ENCODE assay signal across 24 mouse cellular contexts in the genomic region with DNA sequence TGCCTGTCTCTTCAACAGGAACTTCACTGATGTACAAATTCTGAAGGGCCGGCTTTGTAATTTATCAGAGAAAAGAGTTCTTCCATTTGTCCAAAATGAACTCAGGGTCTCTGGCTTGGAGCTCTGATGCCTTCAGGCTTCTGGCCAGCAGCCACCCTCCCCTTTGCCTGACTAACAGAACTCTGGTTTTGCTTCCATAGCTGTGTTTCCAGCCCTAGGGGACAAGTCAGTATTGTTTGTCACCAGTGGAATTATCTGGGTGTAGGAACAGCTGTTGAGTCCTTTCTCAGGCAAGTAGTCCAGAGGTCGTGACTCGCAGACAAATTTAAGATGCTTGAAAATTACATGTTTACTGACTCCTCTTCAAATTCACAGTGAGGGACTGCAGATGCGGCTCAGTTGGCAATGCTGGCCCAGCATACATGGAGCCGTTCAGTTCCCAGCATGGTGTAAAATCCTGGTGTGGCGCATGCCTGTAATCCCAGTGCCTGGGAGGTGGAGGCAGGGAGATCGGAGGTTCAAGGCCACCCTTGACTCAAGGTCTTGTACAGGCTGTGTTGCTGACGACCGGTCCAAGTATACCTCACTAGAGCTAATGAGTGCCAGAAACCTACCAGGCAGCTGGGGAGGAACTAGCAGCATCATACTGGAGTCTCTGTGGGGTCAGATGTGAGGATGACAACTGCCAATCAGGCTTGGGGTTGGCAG. TPM values are rescaled to one million over a fixed set of nuclear protein-coding genes. Genes with fewer than 3 reads are reported as not detected.
A peak's percentile ranks its signal among the peaks of the same experiment; 100 is the strongest.
DNase-seq lines count a peak whose midpoint lies in the region; ATAC-seq and TF ChIP-seq lines count a peak whose summit lies in the region.
"Had no signal": no experiment of that assay in that cellular context is flagged by ENCODE, and none has a peak within 500 bp of the region (broad histone marks: within the 10 kb centered on the region; RNA-seq: fewer than 3 reads in every experiment).

No protein-coding gene starts in this region.

- TF ChIP-seq POLR2A in liver, adult 2 months (IDR thresholded peaks at IDR 0.05; ENCODE audit: extremely low read depth, insufficient read depth, low read length): no peak

- no peak overlapping the region for H3K4me2 ChIP-seq in liver, postnatal 0 days (ENCODE audit: low read depth, low read length)
- no peak overlapping the region for H3K4me2 ChIP-seq in heart, postnatal 0 days (ENCODE audit: low read depth, low read length)
- H3K4me2 ChIP-seq in forebrain, embryonic 12.5 days: no peak overlapping the region
- H3K4me2 ChIP-seq: liver, embryonic 11.5 days; lung, embryonic 14.5 days; midbrain, embryonic 11.5 days; neural tube, embryonic 13.5 days had no signal

- peak overlapping the region; percentile 67 for H3K27ac ChIP-seq in gastrocnemius, adult 2 months
- no peak overlapping the region for H3K27ac ChIP-seq in liver, adult 2 months (replicated peaks; ENCODE audit: insufficient read depth, low read depth, low read length)
- no peak overlapping the region for H3K27ac ChIP-seq in liver, postnatal 0 days (ENCODE audit: low read depth)
- H3K27ac ChIP-seq in heart, postnatal 0 days (ENCODE audit: low read depth): peak overlapping the region; percentile 70
- H3K27ac ChIP-seq in forebrain, embryonic 12.5 days: no peak overlapping the region
- H3K27ac ChIP-seq: neural tube, embryonic 13.5 days had no signal

- TF ChIP-seq CTCF in gastrocnemius, adult 2 months (IDR thresholded peaks at IDR 0.05): no peak
- no peak for TF ChIP-seq CTCF in liver, adult 2 months (IDR thresholded peaks at IDR 0.05; ENCODE audit: low read depth, low read length)
- TF ChIP-seq CTCF in liver, postnatal 0 days (IDR thresholded peaks at IDR 0.05; ENCODE audit: low read depth): no peak
- TF ChIP-seq CTCF in heart, postnatal 0 days (IDR thresholded peaks at IDR 0.05; ENCODE audit: low read depth): no peak

- ATAC-seq in liver, postnatal 0 days: no peak
- ATAC-seq in heart, postnatal 0 days (ENCODE audit: insufficient read depth, low read depth): peak; percentile 32; the same call in 1 of the 2 replicates
- ATAC-seq in megakaryocyte, adult 5-6 weeks (ENCODE audit: poor library complexity, severe bottlenecking): no peak
- ATAC-seq in forebrain, embryonic 12.5 days (ENCODE audit: low FRiP score): no peak
- ATAC-seq: forebrain, embryonic 14.5 days had no signal

- WGBS in liver, adult 2 months: 90% methylated on average over 9 of the region's 9 CpGs
- WGBS in liver, postnatal 0 days (ENCODE audit: insufficient replicate concordance): 81% methylated on average over 9 of the region's 9 CpGs
- WGBS in heart, postnatal 0 days: 81% methylated on average over 9 of the region's 9 CpGs
- 90% methylated on average over 9 of the region's 9 CpGs for WGBS in forebrain, embryonic 12.5 days

- no peak overlapping the region for H3K9ac ChIP-seq in liver, adult 2 months (ENCODE audit: low read depth, low read length)
- H3K9ac ChIP-seq in liver, postnatal 0 days (replicated peaks): no peak overlapping the region
- H3K9ac ChIP-seq in heart, postnatal 0 days (replicated peaks; ENCODE audit: low read depth, low read length): no peak overlapping the region
- H3K9ac ChIP-seq in forebrain, embryonic 12.5 days: no peak overlapping the region
- H3K9ac ChIP-seq: lung, embryonic 14.5 days; neural tube, embryonic 13.5 days had no signal

- no peak for DNase-seq in gastrocnemius, adult 2 months
- no peak for DNase-seq in gastrocnemius, postnatal 4 days (ENCODE audit: low spot score in 2 of 2)
- peak; percentile 12 for DNase-seq in liver, adult 2 months (ENCODE audit: extremely low read depth, low read depth, low spot score)
- no peak for DNase-seq in liver, postnatal 0 days
- DNase-seq in heart, postnatal 0 days (ENCODE audit: low spot score): no peak
- DNase-seq: B cell, adult 2 months; kidney, adult 18-20 months; layer of hippocampus, postnatal 36 days; left cerebral cortex, postnatal 4 days; right cerebral cortex, postnatal 4 days; thymus, postnatal 14 days had no signal

- no peaks in the 10 kb centered on the region for H3K79me2 ChIP-seq in liver, adult 2 months (ENCODE audit: control insufficient read depth, insufficient read depth, low read length)

- H3K4me1 ChIP-seq in liver, adult 2 months (ENCODE audit: control insufficient read depth, insufficient read depth, low read length): no peaks in the 10 kb centered on the region
- no peaks in the 10 kb centered on the region for H3K4me1 ChIP-seq in liver, postnatal 0 days (ENCODE audit: insufficient read depth)
- no peaks in the 10 kb centered on the region for H3K4me1 ChIP-seq in heart, postnatal 0 days (ENCODE audit: control insufficient read depth, insufficient read depth)
- H3K4me1 ChIP-seq in forebrain, embryonic 12.5 days: no peaks in the 10 kb centered on the region

- H3K27me3 ChIP-seq in liver, adult 2 months (ENCODE audit: control insufficient read depth, insufficient read depth, low read length): no peaks in the 10 kb centered on the region
- no peaks in the 10 kb centered on the region for H3K27me3 ChIP-seq in liver, postnatal 0 days (ENCODE audit: insufficient read depth, low read length)
- H3K27me3 ChIP-seq in heart, postnatal 0 days (ENCODE audit: control insufficient read depth, insufficient read depth, low read length): no peaks in the 10 kb centered on the region
- no peaks in the 10 kb centered on the region for H3K27me3 ChIP-seq in forebrain, embryonic 12.5 days
- H3K27me3 ChIP-seq: neural tube, embryonic 13.5 days had no signal

- no peak overlapping the region for H3K4me3 ChIP-seq in gastrocnemius, adult 2 months
- no peak overlapping the region for H3K4me3 ChIP-seq in liver, adult 2 months (ENCODE audit: insufficient read depth, low read depth, low read length)
- no peak overlapping the region for H3K4me3 ChIP-seq in liver, postnatal 0 days (ENCODE audit: low read depth, low read length)
- no peak overlapping the region for H3K4me3 ChIP-seq in heart, postnatal 0 days (ENCODE audit: low read depth, low read length)
- H3K4me3 ChIP-seq in forebrain, embryonic 12.5 days (replicated peaks): no peak overlapping the region
- H3K4me3 ChIP-seq: neural tube, embryonic 13.5 days had no signal

- intact Hi-C loops in gastrocnemius, adult 2 months (cut with DNase I): no loop called here

- H3K36me3 ChIP-seq in liver, adult 2 months (ENCODE audit: control insufficient read depth, insufficient read depth, low read length): no peaks in the 10 kb centered on the region
- no peaks in the 10 kb centered on the region for H3K36me3 ChIP-seq in liver, postnatal 0 days (replicated peaks; ENCODE audit: insufficient read depth, low read length)
- H3K36me3 ChIP-seq in heart, postnatal 0 days (replicated peaks; ENCODE audit: control insufficient read depth, insufficient read depth, low read length): no peaks in the 10 kb centered on the region
- no peaks in the 10 kb centered on the region for H3K36me3 ChIP-seq in forebrain, embryonic 12.5 days (replicated peaks)
- H3K36me3 ChIP-seq: neural tube, embryonic 13.5 days had no signal

- no peaks in the 10 kb centered on the region for H3K9me3 ChIP-seq in liver, postnatal 0 days (ENCODE audit: low read length)
- no peaks in the 10 kb centered on the region for H3K9me3 ChIP-seq in heart, postnatal 0 days (replicated peaks; ENCODE audit: control insufficient read depth, low read length)
- no peaks in the 10 kb centered on the region for H3K9me3 ChIP-seq in forebrain, embryonic 12.5 days
- H3K9me3 ChIP-seq: neural tube, embryonic 13.5 days had no signal

- TF ChIP-seq EP300 in liver, postnatal 0 days (IDR thresholded peaks at IDR 0.05; ENCODE audit: low read depth): no peak
- TF ChIP-seq EP300 in heart, postnatal 0 days (IDR thresholded peaks at IDR 0.05; ENCODE audit: low read depth): no peak

RNA-seq across cellular contexts. Expression of a gene that starts 11.8 kb away (rescaled TPM):
- 10 to 100 TPM in 1 of 2 experiments, 1 to 10 TPM in 1; 9.5 to 14.0 TPM for total RNA-seq in gastrocnemius, adult 2 months (2021)
- total RNA-seq in gastrocnemius, postnatal 4 days (2021): 10 to 100 TPM; 85.8 to 88.6 TPM
- 1.7 and 2.6 TPM in 2 replicates for total RNA-seq in liver, adult 2 months (2014; rRNA removed)
- polyA plus RNA-seq in liver, adult 2 months (2012; rRNA removed): 2.0 and 2.1 TPM in 2 replicates
- 6.2 and 7.2 TPM in 2 replicates for polyA plus RNA-seq in liver, postnatal 0 days (2015; fragmentation: Nextera tagmentation; extraction: Ambion mirVana)
- total RNA-seq in heart, postnatal 0 days (2014; rRNA removed; ENCODE audit: low replicate concordance): 47.1 and 55.8 TPM in 2 replicates
- 10.3 and 11.5 TPM in 2 replicates for polyA plus RNA-seq in heart, postnatal 0 days (2015; fragmentation: Nextera tagmentation; extraction: Ambion mirVana)
- total RNA-seq in megakaryocyte, adult 5-6 weeks (2015): 9.0 and 9.5 TPM in 2 replicates
- total RNA-seq in megakaryocyte, adult 5-6 weeks (2017): 6.1 and 10.1 TPM in 2 replicates
- 22.5 and 23.7 TPM in 2 replicates for polyA plus RNA-seq in forebrain, embryonic 12.5 days (2016; fragmentation: Nextera tagmentation; extraction: Ambion mirVana)

RNA-seq across cellular contexts. Expression of a gene that starts 27.2 kb away (rescaled TPM):
- under 1 TPM; 0.06 to 0.15 TPM for total RNA-seq in gastrocnemius, adult 2 months (2021)
- total RNA-seq in gastrocnemius, postnatal 4 days (2021): under 1 TPM; 0.16 to 0.25 TPM
- not detected in 2 replicates for total RNA-seq in liver, adult 2 months (2014; rRNA removed)
- polyA plus RNA-seq in liver, adult 2 months (2012; rRNA removed): not detected in 2 replicates
- 7.4 and 7.9 TPM in 2 replicates for polyA plus RNA-seq in liver, postnatal 0 days (2015; fragmentation: Nextera tagmentation; extraction: Ambion mirVana)
- total RNA-seq in heart, postnatal 0 days (2014; rRNA removed; ENCODE audit: low replicate concordance): not detected in 2 replicates
- polyA plus RNA-seq in heart, postnatal 0 days (2015; fragmentation: Nextera tagmentation; extraction: Ambion mirVana): 0.04 and 0.08 TPM in 2 replicates
- total RNA-seq in megakaryocyte, adult 5-6 weeks (2015): not detected in 2 replicates
- not detected in 2 replicates for total RNA-seq in megakaryocyte, adult 5-6 weeks (2017)
- 1.1 and 1.6 TPM in 2 replicates for polyA plus RNA-seq in forebrain, embryonic 12.5 days (2016; fragmentation: Nextera tagmentation; extraction: Ambion mirVana)
- total RNA-seq: hematopoietic stem cell, adult 5-6 weeks; monocyte, adult 5-6 weeks had no signal

RNA-seq across cellular contexts. Expression of a gene that starts 27.3 kb away (rescaled TPM):
- total RNA-seq in gastrocnemius, adult 2 months (2021): not detected
- not detected for total RNA-seq in gastrocnemius, postnatal 4 days (2021)
- total RNA-seq in liver, adult 2 months (2014; rRNA removed): not detected in 2 replicates
- not detected in 2 replicates for polyA plus RNA-seq in liver, adult 2 months (2012; rRNA removed)
- polyA plus RNA-seq in liver, postnatal 0 days (2015; fragmentation: Nextera tagmentation; extraction: Ambion mirVana): 0.15 and 0.31 TPM in 2 replicates
- total RNA-seq in heart, postnatal 0 days (2014; rRNA removed; ENCODE audit: low replicate concordance): not detected in 2 replicates
- polyA plus RNA-seq in heart, postnatal 0 days (2015; fragmentation: Nextera tagmentation; extraction: Ambion mirVana): not detected in 2 replicates
- total RNA-seq in megakaryocyte, adult 5-6 weeks (2015): not detected in 2 replicates
- total RNA-seq in megakaryocyte, adult 5-6 weeks (2017): not detected in 2 replicates
- polyA plus RNA-seq in forebrain, embryonic 12.5 days (2016; fragmentation: Nextera tagmentation; extraction: Ambion mirVana): 0.29 TPM in 1 of 2 replicates, not detected in the other
- total RNA-seq: adrenal gland, adult 18-20 months; ES-E14; gastrocnemius, postnatal 36 days; hematopoietic stem cell, adult 5-6 weeks; monocyte, adult 5-6 weeks had no signal
- polyA plus RNA-seq: large intestine, adult 2 months; liver, embryonic 11.5 days; lung, embryonic 14.5 days; neural tube, embryonic 13.5 days had no signal

RNA-seq across cellular contexts. Expression of a gene that starts 37.0 kb away (rescaled TPM):
- not detected for total RNA-seq in gastrocnemius, adult 2 months (2021)
- not detected for total RNA-seq in gastrocnemius, postnatal 4 days (2021)
- not detected in 2 replicates for total RNA-seq in liver, adult 2 months (2014; rRNA removed)
- polyA plus RNA-seq in liver, adult 2 months (2012; rRNA removed): not detected in 2 replicates
- polyA plus RNA-seq in liver, postnatal 0 days (2015; fragmentation: Nextera tagmentation; extraction: Ambion mirVana): not detected in 2 replicates
- total RNA-seq in heart, postnatal 0 days (2014; rRNA removed; ENCODE audit: low replicate concordance): not detected in 2 replicates
- polyA plus RNA-seq in heart, postnatal 0 days (2015; fragmentation: Nextera tagmentation; extraction: Ambion mirVana): not detected in 2 replicates
- total RNA-seq in megakaryocyte, adult 5-6 weeks (2015): not detected in 2 replicates
- not detected in 2 replicates for total RNA-seq in megakaryocyte, adult 5-6 weeks (2017)
- not detected in 2 replicates for polyA plus RNA-seq in forebrain, embryonic 12.5 days (2016; fragmentation: Nextera tagmentation; extraction: Ambion mirVana)
- total RNA-seq: adrenal gland, adult 18-20 months; ES-E14; gastrocnemius, postnatal 36 days; hematopoietic stem cell, adult 5-6 weeks; left cerebral cortex, postnatal 4 days; monocyte, adult 5-6 weeks had no signal
- polyA plus RNA-seq: forebrain, embryonic 14.5 days; large intestine, adult 2 months; liver, embryonic 11.5 days; lung, embryonic 14.5 days; midbrain, embryonic 11.5 days; neural tube, embryonic 13.5 days had no signal

RNA-seq across cellular contexts. Expression of a gene that starts 50.2 kb away (rescaled TPM):
- under 1 TPM; 0.36 to 0.54 TPM for total RNA-seq in gastrocnemius, adult 2 months (2021)
- total RNA-seq in gastrocnemius, postnatal 4 days (2021): under 1 TPM; 0.49 to 0.81 TPM
- 12.8 and 15.4 TPM in 2 replicates for total RNA-seq in liver, adult 2 months (2014; rRNA removed)
- polyA plus RNA-seq in liver, adult 2 months (2012; rRNA removed): 36.6 and 43.4 TPM in 2 replicates
- 5.5 TPM in 2 replicates for polyA plus RNA-seq in liver, postnatal 0 days (2015; fragmentation: Nextera tagmentation; extraction: Ambion mirVana)
- total RNA-seq in heart, postnatal 0 days (2014; rRNA removed; ENCODE audit: low replicate concordance): 1.4 and 2.9 TPM in 2 replicates
- polyA plus RNA-seq in heart, postnatal 0 days (2015; fragmentation: Nextera tagmentation; extraction: Ambion mirVana): 0.40 and 0.41 TPM in 2 replicates
- total RNA-seq in megakaryocyte, adult 5-6 weeks (2015): 0.05 and 0.13 TPM in 2 replicates
- 0.07 and 4.5 TPM in 2 replicates for total RNA-seq in megakaryocyte, adult 5-6 weeks (2017)
- 1.8 and 2.0 TPM in 2 replicates for polyA plus RNA-seq in forebrain, embryonic 12.5 days (2016; fragmentation: Nextera tagmentation; extraction: Ambion mirVana)
- total RNA-seq: hematopoietic stem cell, adult 5-6 weeks; monocyte, adult 5-6 weeks had no signal

Comparison
In these comparisons a context has a peak if more than half of its experiments do, and no peak if none do; other contexts are left out.
1. H3K27ac ChIP-seq: peak in gastrocnemius, adult 2 months (single experiment) and heart, postnatal 0 days (single experiment); none in liver, adult 2 months (single experiment), liver, postnatal 0 days (single experiment) and forebrain, embryonic 12.5 days (single experiment).